Mouse (Mus musculus) ES-Bruce4 (cell line): Measurements from ENCODE around the gene Tnfrsf18. TPM values are rescaled to one million over a fixed set of nuclear protein-coding genes. Genes with fewer than 3 reads are reported as not detected.
A peak's percentile ranks its signal among the peaks of the same experiment; 100 is the strongest.

Experiments used
- H3K27ac ChIP-seq: 2 replicates; pipeline ENCODE4 v1.5.1; 2012; ENCODE audit warnings: low read length, inconsistent platforms; ENCODE audit not compliant: insufficient read depth
- H3K27me3 ChIP-seq: 2 replicates; pipeline ENCODE4 v1.6.1; 2012; ENCODE audit warnings: mild to moderate bottlenecking, low read length, inconsistent platforms; ENCODE audit not compliant: control insufficient read depth, poor library complexity, insufficient read depth, severe bottlenecking
- H3K36me3 ChIP-seq: 2 replicates; pipeline ENCODE4 v1.6.1; 2012; ENCODE audit warnings: inconsistent platforms, mild to moderate bottlenecking, low read length, moderate library complexity; ENCODE audit not compliant: control insufficient read depth, poor library complexity, insufficient read depth, severe bottlenecking
- H3K4me1 ChIP-seq: one replicate; pipeline ENCODE4 v1.8.1; 2011; ENCODE audit warnings: low read length; ENCODE audit not compliant: control insufficient read depth, insufficient read depth
- H3K4me3 ChIP-seq: 2 replicates; pipeline ENCODE4 v1.5.1; 2011; ENCODE audit warnings: low read depth, mild to moderate bottlenecking, low read length
- H3K9ac ChIP-seq: 2 replicates; pipeline ENCODE4 v1.6.1; 2012; ENCODE audit warnings: low read depth, mild to moderate bottlenecking, inconsistent platforms; ENCODE audit not compliant: poor library complexity, severe bottlenecking
- H3K9me3 ChIP-seq: replicated peaks from 2 replicates; pipeline ENCODE4 v1.6.1; 2012; ENCODE audit warnings: mild to moderate bottlenecking, low read length, inconsistent platforms; ENCODE audit not compliant: control insufficient read depth, poor library complexity, insufficient read depth, severe bottlenecking
- CTCF ChIP-seq: IDR thresholded peaks from one replicate; pipeline ENCODE4 v1.8.1; 2011; ENCODE audit warnings: low read depth, low read length
- EP300 ChIP-seq: IDR thresholded peaks from 2 replicates; pipeline ENCODE4 v1.6.1; 2011; ENCODE audit warnings: low read depth, low read length; ENCODE audit not compliant: insufficient read depth
- POLR2A ChIP-seq: IDR thresholded peaks from one replicate; pipeline ENCODE4 v1.8.1; 2011; ENCODE audit warnings: low read length; ENCODE audit not compliant: insufficient read depth
- polyA plus RNA-seq: library from polyadenylated mRNA; stranded (reverse); fragments of >200 nt; gene quantifications from 2 replicates; pipeline ENCODE4 v1.2.4, GENCODE M21; 2011; ENCODE audit warnings: low read depth; ENCODE audit not compliant: missing spikeins, insufficient read depth, insufficient read length

Gene Tnfrsf18
- not detected in 2 replicates for polyA plus RNA-seq

GRCm38 (mm10) chr4:156026013-156026412 is at the start of gene Tnfrsf18:
Tnfrsf18 (plus strand) TSS chr4:156026164.
- H3K27ac ChIP-seq, result no peak within 1 kb of the TSS
- no peaks in the 10 kb centered on the region for H3K4me1 ChIP-seq
- no peaks in the 10 kb centered on the region for H3K27me3 ChIP-seq
- no peak within 1 kb of the TSS for H3K4me3 ChIP-seq
- TF ChIP-seq POLR2A (no peak), CTCF (no peak), EP300 (no peak)
- H3K9ac ChIP-seq, result no peak within 1 kb of the TSS
- H3K36me3 ChIP-seq, result no peaks in the 10 kb centered on the region
- no peaks in the 10 kb centered on the region for H3K9me3 ChIP-seq

GRCm38 (mm10) chr4:155981436-155982082 is 44.4 kb upstream of the Tnfrsf18 start:
- Histone ChIP-seq H3K36me3 (no peaks in the 10 kb centered on the region), H3K4me3 (no peak overlapping the region), H3K4me1 (no peaks in the 10 kb centered on the region), H3K27me3 (no peaks in the 10 kb centered on the region), H3K9me3 (no peaks in the 10 kb centered on the region), H3K9ac (no peak overlapping the region), H3K27ac (no peak overlapping the region)
- TF ChIP-seq EP300 (no peak), POLR2A (no peak), CTCF (no peak)

- no peak overlapping the region for H3K4me3 ChIP-seq
- H3K36me3 ChIP-seq, result no peaks in the 10 kb centered on the region
- H3K27ac ChIP-seq, result no peak overlapping the region
- TF ChIP-seq CTCF, result no peak
- TF ChIP-seq POLR2A, result no peak
- TF ChIP-seq EP300, result no peak
- H3K4me1 ChIP-seq, result no peaks in the 10 kb centered on the region
- H3K27me3 ChIP-seq, result no peaks in the 10 kb centered on the region
- no peak overlapping the region for H3K9ac ChIP-seq
- no peaks in the 10 kb centered on the region for H3K9me3 ChIP-seq
Measured at GRCm38 (mm10) chr4:155983788-155984187, 42.2 kb upstream of the Tnfrsf18 start.

GRCm38 (mm10) chr4:155991211-155991907 is 34.6 kb upstream of the Tnfrsf18 start:
- Histone ChIP-seq H3K9ac (peak overlapping the region; percentile 71), H3K4me3 (peak overlapping the region; percentile 58), H3K9me3 (peaks cover 5% of the 10 kb centered on the region), H3K27ac (no peak overlapping the region), H3K4me1 (no peaks in the 10 kb centered on the region), H3K36me3 (peaks cover 5% of the 10 kb centered on the region; the same call in 1 of the 2 replicates), H3K27me3 (no peaks in the 10 kb centered on the region)
- TF ChIP-seq EP300, result no peak

- Histone ChIP-seq H3K27ac (no peak overlapping the region), H3K9ac (peak overlapping the region; percentile 71), H3K36me3 (peaks cover 5% of the 10 kb centered on the region; the same call in 1 of the 2 replicates), H3K27me3 (no peaks in the 10 kb centered on the region), H3K4me1 (no peaks in the 10 kb centered on the region), H3K4me3 (peak overlapping the region; percentile 58), H3K9me3 (peaks cover 5% of the 10 kb centered on the region)
- TF ChIP-seq CTCF, result no peak
- TF ChIP-seq EP300, result no peak
- TF ChIP-seq POLR2A, result no peak
Measured at GRCm38 (mm10) chr4:155991908-155992230, 34.1 kb upstream of the Tnfrsf18 start.

GRCm38 (mm10) chr4:155992241-155992905 is 33.6 kb upstream of the Tnfrsf18 start, which contains the start of the genes B3galt6 and Sdf4:
B3galt6 (minus strand) TSS chr4:155992649.
Sdf4 (plus strand) TSS chr4:155992872.
- peak within 1 kb of the TSS; percentile 87 for H3K4me3 ChIP-seq
- H3K27ac ChIP-seq, result peak within 1 kb of the TSS; percentile 88
- peak within 1 kb of the TSS; percentile 77 for H3K9ac ChIP-seq
- peaks cover 5% of the 10 kb centered on the region for H3K9me3 ChIP-seq
- no peaks in the 10 kb centered on the region for H3K4me1 ChIP-seq
- no peaks in the 10 kb centered on the region for H3K27me3 ChIP-seq
- peaks cover 6% of the 10 kb centered on the region for H3K36me3 ChIP-seq
- TF ChIP-seq POLR2A (no peak), CTCF (peak; percentile 31)
